Mouse (Mus musculus) heart, postnatal 0 days (tissue): Measurements from ENCODE around the gene Ccr7. TPM values are rescaled to one million over a fixed set of nuclear protein-coding genes. Genes with fewer than 3 reads are reported as not detected.

ENCODE experiments used
- ATAC-seq: fragments of 200-750 bp; cut with Nextera tagmentation; 2 replicates; pipeline ENCODE4 v1.8.0; 2017; ENCODE audit warnings: low read depth, moderate number of reproducible peaks, moderate library complexity; ENCODE audit not compliant: insufficient read depth
- DNase-seq: peaks from one replicate; pipeline ENCODE4 v3.0.0-alpha.2; 2016; ENCODE audit warnings: low spot score
- H3K27ac ChIP-seq: fragments of 300-500 bp; sonication (generic); 2 replicates; pipeline ENCODE4 v1.5.1; 2014; ENCODE audit warnings: low read depth, mild to moderate bottlenecking
- H3K27me3 ChIP-seq: fragments of 300-500 bp; sonication (generic); 2 replicates; pipeline ENCODE4 v1.6.1; 2014; ENCODE audit warnings: low read length, mixed read lengths; ENCODE audit not compliant: control insufficient read depth, insufficient read depth
- H3K36me3 ChIP-seq: fragments of 300-500 bp; sonication (generic); replicated peaks from 2 replicates; pipeline ENCODE4 v1.6.1; 2014; ENCODE audit warnings: low read length, mixed read lengths; ENCODE audit not compliant: control insufficient read depth, insufficient read depth
- H3K4me1 ChIP-seq: fragments of 300-500 bp; sonication (generic); 2 replicates; pipeline ENCODE4 v1.6.1; 2014; ENCODE audit warnings: antibody characterized with exemption; ENCODE audit not compliant: control insufficient read depth, insufficient read depth
- H3K4me2 ChIP-seq: fragments of 300-500 bp; sonication (generic); 2 replicates; pipeline ENCODE4 v1.6.1; 2014; ENCODE audit warnings: low read depth, mild to moderate bottlenecking, low read length, moderate library complexity
- H3K4me3 ChIP-seq: fragments of 300-500 bp; sonication (generic); 2 replicates; pipeline ENCODE4 v1.5.1; 2014; ENCODE audit warnings: low read depth, low read length
- H3K9ac ChIP-seq: fragments of 300-500 bp; sonication (generic); replicated peaks from 2 replicates; pipeline ENCODE4 v1.6.1; 2014; ENCODE audit warnings: low read depth, low read length, mixed read lengths
- H3K9me3 ChIP-seq: fragments of 300-500 bp; sonication (generic); replicated peaks from 2 replicates; pipeline ENCODE4 v1.6.1; 2016; ENCODE audit warnings: low read length; ENCODE audit not compliant: control insufficient read depth
- CTCF ChIP-seq: IDR thresholded peaks from 2 replicates; pipeline ENCODE4 v1.5.1; 2016; ENCODE audit warnings: antibody characterized with exemption, control low read depth, low read depth
- EP300 ChIP-seq: IDR thresholded peaks from 2 replicates; pipeline ENCODE4 v1.6.1; 2016; ENCODE audit warnings: antibody characterized with exemption, low read depth
- WGBS: fragments of 180-500 bp; shearing (Covaris S2); extraction: QIAGEN DNeasy Blood & Tissue Kit; methylation state at CpG from one replicate; pipeline ENCODE4 v1.1.7; 2014; 5-methylcytosine and 5-hydroxymethylcytosine counted together
- polyA plus RNA-seq: library from polyadenylated mRNA; unstranded; fragments of >200 nt; fragmentation: Nextera tagmentation; extraction: Ambion mirVana; gene quantifications from 2 replicates; pipeline ENCODE4 v1.2.1, GENCODE M21; 2015
- total RNA-seq: library from RNA; depleted of rRNA; stranded (reverse); fragments of >200 nt; gene quantifications from 2 replicates; pipeline ENCODE4 v1.2.3, GENCODE M21; 2014; ENCODE audit warnings: low replicate concordance

The Ccr7 gene
- total and polyA plus RNA-seq, 2 experiments from 2014 or later: 0.11 to 0.73 TPM

- H3K27me3 ChIP-seq: no peaks in the 10 kb centered on the region
- H3K9ac ChIP-seq: no peak overlapping the region
- no peak for DNase-seq
- H3K4me2 ChIP-seq: no peak overlapping the region
- 59% methylated on average over 15 of the region's 15 CpGs for WGBS
- no peak overlapping the region for H3K4me3 ChIP-seq
- peaks cover 11% of the 10 kb centered on the region for H3K4me1 ChIP-seq
- ATAC-seq: no peak
- no peaks in the 10 kb centered on the region for H3K9me3 ChIP-seq
- H3K36me3 ChIP-seq: no peaks in the 10 kb centered on the region
- no peak for TF ChIP-seq CTCF
- TF ChIP-seq EP300: no peak
- H3K27ac ChIP-seq: peak overlapping the region; percentile 48; the same call in 1 of the 2 replicates
These were observed 20.4 kb downstream of the Ccr7 start for GRCm38 (mm10) chr11:99134266-99135046.

GRCm38 (mm10) chr11:99133285-99133897, 21.5 kb downstream of the Ccr7 start:
- no peak for DNase-seq
- 38% methylated on average over 5 of the region's 5 CpGs for WGBS
- Histone ChIP-seq H3K36me3 (no peaks in the 10 kb centered on the region), H3K27ac (no peak overlapping the region), H3K9ac (no peak overlapping the region), H3K9me3 (no peaks in the 10 kb centered on the region), H3K4me3 (no peak overlapping the region), H3K27me3 (no peaks in the 10 kb centered on the region), H3K4me2 (no peak overlapping the region), H3K4me1 (peaks cover 11% of the 10 kb centered on the region)
- TF ChIP-seq CTCF: no peak
- no peak for TF ChIP-seq EP300
- ATAC-seq: no peak

GRCm38 (mm10) chr11:99132091-99132730, 22.7 kb downstream of the Ccr7 start:
- no peaks in the 10 kb centered on the region for H3K9me3 ChIP-seq
- no peaks in the 10 kb centered on the region for H3K36me3 ChIP-seq
- 10% methylated on average over 11 of the region's 11 CpGs for WGBS
- H3K4me2 ChIP-seq: peak overlapping the region; percentile 50
- no peaks in the 10 kb centered on the region for H3K27me3 ChIP-seq
- H3K27ac ChIP-seq: 0 out of 2 replicates have a peak overlapping the region, but pooled peaks have one; percentile 23
- peak overlapping the region; percentile 3; the same call in 1 of the 2 replicates for H3K4me3 ChIP-seq
- H3K4me1 ChIP-seq: peaks cover 16% of the 10 kb centered on the region
- ATAC-seq (peak; percentile 63), DNase-seq (peak; percentile 70)
- no peak overlapping the region; the same call in 1 of the 2 replicates for H3K9ac ChIP-seq
- TF ChIP-seq EP300: no peak
- no peak for TF ChIP-seq CTCF

- Histone ChIP-seq H3K9ac (no peak overlapping the region), H3K9me3 (no peaks in the 10 kb centered on the region), H3K27ac (no peak overlapping the region), H3K4me3 (peak overlapping the region; percentile 3; the same call in 1 of the 2 replicates), H3K36me3 (no peaks in the 10 kb centered on the region), H3K27me3 (no peaks in the 10 kb centered on the region), H3K4me2 (peak overlapping the region; percentile 50), H3K4me1 (peaks cover 24% of the 10 kb centered on the region)
- DNase-seq (no peak), ATAC-seq (no peak)
- TF ChIP-seq EP300 (no peak), CTCF (no peak)
- WGBS: 33% methylated on average over 12 of the region's 12 CpGs
These were observed 23.4 kb downstream of the Ccr7 start for GRCm38 (mm10) chr11:99131463-99131840.

- DNase-seq (no peak), ATAC-seq (no peak)
- TF ChIP-seq EP300 (no peak), CTCF (no peak)
- Histone ChIP-seq H3K9ac (no peak overlapping the region), H3K4me2 (no peak overlapping the region), H3K4me3 (no peak overlapping the region), H3K36me3 (no peaks in the 10 kb centered on the region), H3K27me3 (no peaks in the 10 kb centered on the region), H3K27ac (no peak overlapping the region), H3K4me1 (peaks cover 30% of the 10 kb centered on the region), H3K9me3 (no peaks in the 10 kb centered on the region)
- WGBS: 64% methylated on average over 5 of the region's 5 CpGs
These were observed 24.0 kb downstream of the Ccr7 start for GRCm38 (mm10) chr11:99130736-99131462.
